In genomic region chr16:24603342-24603741, GRCm38 (mm10) we compare ENCODE assay signal across 15 mouse cellular contexts.
"Had no signal": no experiment of that assay in that cellular context is flagged by ENCODE, and none has a peak within 500 bp of the region (broad histone marks: within the 10 kb centered on the region; RNA-seq: fewer than 3 reads in every experiment).

No protein-coding gene starts in this region.

- H3K4me3 ChIP-seq: left cerebral cortex, adult 2 months; limb, embryonic 15.5 days; liver, embryonic 12.5 days; midbrain, embryonic 13.5 days; myocyte; neural tube, embryonic 15.5 days; stomach, embryonic 15.5 days had no signal

- H3K27me3 ChIP-seq: limb, embryonic 15.5 days; liver, embryonic 12.5 days; midbrain, embryonic 13.5 days; neural tube, embryonic 15.5 days; stomach, embryonic 15.5 days had no signal

- ATAC-seq: liver, embryonic 12.5 days; midbrain, embryonic 13.5 days had no signal

- H3K27ac ChIP-seq: left cerebral cortex, adult 2 months; limb, embryonic 15.5 days; liver, embryonic 12.5 days; midbrain, embryonic 13.5 days; neural tube, embryonic 15.5 days; stomach, embryonic 15.5 days had no signal

- H3K36me3 ChIP-seq: limb, embryonic 15.5 days; liver, embryonic 12.5 days; midbrain, embryonic 13.5 days; neural tube, embryonic 15.5 days; stomach, embryonic 15.5 days had no signal

- DNase-seq: kidney, adult 11 months; kidney, postnatal 10 days; kidney, postnatal 4 days; lung, embryonic 14.5 days; lung, postnatal 10 days; lung, postnatal 4 days; right cerebral cortex, postnatal 4 days; thymus, postnatal 36 days had no signal

- H3K4me1 ChIP-seq: liver, embryonic 12.5 days; midbrain, embryonic 13.5 days; neural tube, embryonic 15.5 days; stomach, embryonic 15.5 days had no signal
